Mouse (Mus musculus): ENCODE measurements around the gene Stox1.
"Not testable (repeated sequence)": the region's sequence is repeated elsewhere in the genome, so short reads cannot be mapped to it uniquely, and the experiment has no call there.

Gene Stox1

DNA sequence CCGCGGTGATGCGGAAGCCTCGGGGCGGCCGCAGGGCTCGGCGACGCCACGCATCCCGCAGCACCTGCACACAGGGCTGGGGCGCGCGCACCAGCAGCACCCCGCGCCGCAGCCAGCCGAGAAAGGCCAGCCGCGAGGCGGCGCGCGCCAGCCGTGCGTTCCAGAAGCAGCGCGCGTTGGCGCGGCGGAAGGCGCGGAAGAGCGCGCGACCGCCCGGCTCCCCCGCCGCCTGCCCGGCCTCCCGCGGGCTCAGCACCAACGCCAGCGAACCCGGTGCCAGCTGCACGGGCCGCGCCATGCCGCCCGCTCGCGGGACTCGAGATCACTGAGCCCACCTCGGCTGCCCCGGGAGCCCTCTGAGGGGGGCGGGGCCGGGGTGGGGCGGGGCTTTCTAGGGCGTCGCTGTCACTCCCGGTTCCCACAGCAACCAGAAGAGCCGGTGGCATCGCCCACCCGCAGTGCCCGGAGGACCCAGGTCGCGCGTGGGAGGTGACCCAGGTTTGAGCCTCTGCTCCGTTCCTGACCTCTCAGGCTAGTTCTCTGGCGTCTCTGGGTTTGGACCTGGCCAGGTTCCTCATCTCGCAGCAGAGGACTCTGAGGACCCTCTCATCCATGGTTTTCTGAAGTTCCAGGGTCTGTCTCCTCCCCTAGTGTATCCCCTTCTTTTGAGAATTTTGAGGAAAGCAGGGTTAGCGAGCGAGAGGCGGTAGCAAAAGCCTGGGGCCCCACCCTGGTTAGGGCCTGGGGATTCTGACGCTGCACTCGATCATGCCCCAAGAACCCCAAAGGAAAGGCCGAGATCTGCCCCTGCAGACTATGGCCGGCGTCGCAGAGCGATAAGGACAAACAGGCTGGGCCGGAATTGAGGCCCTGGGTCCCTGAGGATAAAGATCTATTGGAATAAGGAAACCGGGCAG is at the start of gene Stox1:
Stox1 (minus strand) TSS at position 358 of the 917 bp plus-strand sequence.
- DNase-seq (ENCODE audit: low spot score): peak; percentile 10

DNA sequence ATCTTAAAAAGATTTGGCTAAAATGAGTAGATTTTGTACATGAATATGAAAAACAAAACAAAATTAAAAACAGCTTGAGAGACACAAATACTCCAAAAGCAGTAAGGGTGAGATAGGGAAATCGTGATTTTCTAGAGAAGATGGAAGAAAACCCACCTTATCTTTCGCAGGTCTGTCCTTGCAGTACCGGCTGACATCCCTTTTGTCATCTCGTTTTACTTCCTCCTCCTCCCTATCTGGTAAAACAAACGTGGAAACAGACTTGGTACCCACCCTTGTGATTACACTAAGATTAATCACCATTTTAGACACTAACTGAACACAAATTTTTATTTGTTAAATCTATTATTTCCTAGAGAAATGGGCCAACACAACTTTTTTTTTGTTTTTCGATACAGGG is 24.9 kb upstream of the Stox1 start:
- no peak for DNase-seq (ENCODE audit: low spot score)

DNA sequence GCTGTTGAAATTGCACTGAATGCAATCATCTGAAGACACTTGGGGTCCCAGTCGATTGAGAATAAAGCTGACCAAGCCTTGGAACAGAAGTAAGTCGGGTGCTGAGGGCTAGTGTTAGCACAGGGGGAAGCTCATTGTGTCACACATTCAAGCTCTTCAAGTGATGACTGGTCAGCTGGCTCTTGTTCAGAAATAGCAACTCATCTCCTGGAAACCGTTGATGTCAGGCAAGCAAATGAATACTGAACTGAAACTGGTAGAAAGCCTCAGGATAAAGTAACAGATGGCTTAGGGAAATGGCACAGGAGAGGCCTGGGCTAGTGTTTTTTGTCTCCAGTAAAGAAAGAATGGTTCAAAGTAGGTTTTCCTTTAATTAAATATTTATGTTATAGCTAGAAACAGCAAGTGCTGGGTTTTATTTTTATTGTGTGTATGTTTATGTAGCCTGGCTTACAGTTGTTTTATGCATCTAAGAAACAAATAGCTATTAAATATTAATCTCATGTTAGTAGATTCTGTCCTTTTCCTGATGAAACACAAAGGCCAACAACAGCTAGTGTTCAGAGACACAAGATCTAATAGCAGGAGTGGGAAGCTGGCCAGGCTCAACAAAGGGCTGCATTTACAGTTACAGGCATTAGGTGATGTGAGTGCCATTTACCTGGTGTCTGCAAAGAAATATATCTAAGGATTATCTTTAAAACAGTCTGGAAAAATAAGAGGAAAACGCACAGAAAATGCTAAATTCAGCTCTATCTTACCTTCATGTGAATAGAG is 14.2 kb upstream of the Stox1 start:
- DNase-seq (ENCODE audit: low spot score): peak; percentile 41

DNA sequence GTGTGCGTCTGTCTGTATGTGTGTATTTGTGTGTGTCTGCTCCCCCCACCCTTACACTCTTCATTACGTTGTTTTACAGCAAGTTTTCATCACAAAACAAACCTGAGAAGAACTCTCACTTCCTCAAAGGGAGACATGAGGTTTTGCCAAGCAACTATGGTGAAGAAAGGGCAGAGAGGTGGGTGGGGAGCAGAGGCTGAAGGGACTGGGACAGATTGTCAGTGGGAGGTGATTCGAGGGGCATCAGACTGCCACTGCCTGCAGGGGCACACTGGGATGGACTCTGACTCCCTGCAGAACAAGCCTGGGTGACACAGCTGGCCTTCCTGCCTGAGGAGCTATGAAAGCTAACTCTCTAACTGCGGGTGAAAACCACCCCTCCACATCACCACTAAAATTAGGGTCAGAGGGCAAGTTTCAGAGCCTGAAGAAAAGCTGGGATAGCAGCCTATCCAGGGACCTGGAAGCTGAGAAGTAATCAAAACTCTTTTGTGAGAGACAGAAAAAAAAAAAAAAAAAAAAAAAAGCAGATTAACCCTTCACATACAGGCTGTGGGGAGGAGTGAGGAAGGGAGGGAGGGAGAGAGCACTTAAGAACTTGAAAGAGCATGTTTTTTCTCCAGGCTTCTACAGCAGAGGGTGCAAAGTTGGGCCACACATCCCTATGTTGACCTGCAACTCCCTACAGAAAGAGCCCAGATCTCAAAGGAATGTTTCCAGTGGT is 11.2 kb upstream of the Stox1 start:
- DNase-seq (ENCODE audit: low spot score): no peak

DNA sequence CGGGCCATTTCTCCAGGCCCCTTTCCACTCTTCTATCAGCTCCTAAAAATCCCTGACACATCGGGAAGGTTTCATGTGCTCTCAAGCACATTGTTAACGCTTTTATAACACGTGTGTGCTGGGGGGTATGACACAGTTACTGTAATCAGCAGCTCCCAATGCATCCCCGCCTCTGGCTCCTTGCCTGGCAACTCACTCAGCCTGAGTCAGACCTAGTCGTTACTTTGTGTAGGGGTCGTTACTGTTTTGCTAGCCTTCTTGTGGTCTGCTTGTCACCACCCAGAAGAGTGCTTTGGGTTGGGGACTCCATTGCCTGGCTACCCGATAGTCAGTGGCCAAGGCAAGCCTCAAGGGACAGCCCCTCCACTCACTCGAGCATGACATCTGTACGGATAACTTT is 4.9 kb upstream of the Stox1 start:
- no peak for DNase-seq (ENCODE audit: low spot score)

DNA sequence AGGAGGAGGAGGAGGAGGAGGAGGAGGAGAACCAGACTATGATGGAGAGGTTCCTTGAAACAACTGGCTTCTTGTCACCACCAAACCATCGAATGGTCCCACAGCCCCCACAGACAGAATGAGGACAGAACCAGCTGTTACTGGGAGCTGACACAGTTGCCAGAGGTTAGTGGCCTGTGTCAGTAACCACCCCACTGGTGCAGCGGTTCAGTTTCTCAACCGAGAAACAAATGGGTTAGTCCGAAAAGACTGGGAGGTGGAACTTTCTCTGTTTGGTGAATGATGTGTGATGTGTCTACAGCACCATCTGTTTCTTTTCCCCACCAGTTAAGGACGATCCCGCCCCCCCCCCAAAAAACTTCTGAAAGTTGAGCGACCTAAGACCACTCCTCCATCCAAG is 992 bp downstream of the Stox1 start:
- no peak for DNase-seq (ENCODE audit: low spot score)

DNA sequence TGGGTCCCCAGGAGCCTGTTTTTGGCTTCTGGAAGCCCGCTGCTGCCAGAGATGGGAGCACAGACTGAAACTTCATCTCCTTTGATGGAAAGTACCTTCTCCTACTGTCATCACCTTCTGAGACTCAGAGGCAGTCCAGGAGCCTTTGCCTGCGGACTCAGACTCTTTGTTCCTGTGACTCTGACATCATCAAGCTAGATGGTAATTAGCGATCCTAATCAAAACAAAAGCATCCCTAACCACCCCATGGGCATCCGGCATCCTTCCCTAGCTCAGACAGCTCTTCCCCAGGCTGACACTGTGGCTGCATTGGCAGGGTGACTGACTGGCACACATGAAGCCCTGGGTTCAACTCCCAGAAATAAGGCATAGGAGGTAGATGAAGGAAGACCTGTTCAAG is 3.2 kb downstream of the Stox1 start:
- DNase-seq (ENCODE audit: low spot score): no peak

DNA sequence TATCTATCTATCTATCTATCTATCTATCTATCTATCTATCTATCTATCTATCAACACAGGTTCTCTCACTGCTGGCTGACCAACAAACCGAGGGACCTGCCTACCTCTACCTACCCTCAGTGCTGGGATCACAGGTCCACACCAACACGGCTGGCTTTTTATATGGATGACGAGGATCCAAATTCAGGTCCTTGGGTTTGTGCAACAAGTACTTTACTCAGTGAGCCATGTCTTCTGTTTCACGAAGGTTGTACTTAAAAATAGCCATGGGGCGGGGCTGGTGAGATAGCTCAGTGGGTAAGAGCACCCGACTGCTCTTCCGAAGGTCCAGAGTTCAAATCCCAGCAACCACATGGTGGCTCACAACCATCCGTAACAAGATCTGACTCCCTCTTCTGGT is 5.4 kb downstream of the Stox1 start:
- not testable (repeated sequence) for DNase-seq (ENCODE audit: low spot score)

DNA sequence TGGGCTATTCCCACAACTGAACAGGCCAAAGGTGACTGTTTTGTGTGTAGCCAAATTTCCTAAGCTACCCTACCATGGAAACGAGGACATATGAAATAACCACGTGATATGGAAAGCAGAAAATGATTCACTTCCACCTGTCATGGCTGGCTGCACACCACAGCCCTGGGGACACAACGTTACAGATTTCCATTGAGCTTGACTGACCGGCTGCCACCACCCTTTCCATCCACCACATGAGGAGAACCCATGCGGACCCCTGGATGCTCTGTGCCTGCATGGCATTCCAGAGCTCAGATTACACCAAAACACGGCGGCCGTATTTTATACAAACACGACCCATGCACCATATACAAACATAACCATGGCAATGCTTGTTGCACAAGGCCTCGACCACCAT is 12.5 kb downstream of the Stox1 start:
- DNase-seq (ENCODE audit: low spot score): no peak

DNA sequence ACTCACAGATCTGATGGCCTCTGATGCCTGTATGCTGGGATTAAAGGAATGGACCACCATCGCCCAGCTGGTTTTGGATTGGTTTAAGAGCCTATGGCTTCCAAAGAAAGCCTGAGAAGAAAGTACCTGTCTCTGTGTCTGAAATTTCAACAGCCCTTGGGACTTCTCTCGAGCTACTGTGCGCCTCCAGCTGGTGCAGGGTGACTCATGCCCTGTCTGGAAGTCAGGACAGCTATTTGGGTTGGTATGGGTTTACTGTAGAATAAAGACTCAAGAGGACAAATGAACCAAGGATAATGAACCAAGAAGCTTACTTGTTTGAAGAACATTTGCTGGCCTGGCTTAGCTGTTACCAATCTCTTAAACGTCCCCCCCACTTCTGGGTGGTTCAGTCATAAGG is 22.3 kb downstream of the Stox1 start:
- DNase-seq (ENCODE audit: low spot score): no peak

DNA sequence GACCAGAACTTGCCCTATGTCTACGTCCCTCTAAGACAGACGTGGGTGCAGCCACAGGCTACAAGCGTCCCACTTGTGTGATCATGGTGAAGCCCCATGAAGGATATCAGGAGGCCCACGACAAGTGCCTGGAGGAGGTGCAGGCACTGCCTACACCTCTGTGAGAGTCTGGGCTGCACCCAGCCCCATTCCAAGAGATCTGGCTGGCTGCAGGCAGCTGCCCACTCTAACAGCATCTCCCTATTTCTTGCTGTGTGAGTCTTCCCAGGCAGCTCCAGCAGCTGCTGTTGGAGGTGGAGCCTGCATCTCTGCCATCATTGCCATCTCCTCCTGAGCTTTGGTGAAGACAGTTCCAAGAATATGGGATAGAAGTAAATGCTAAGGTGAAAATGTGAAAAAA is 23.5 kb downstream of the Stox1 start:
- no peak for DNase-seq (ENCODE audit: low spot score)

DNA sequence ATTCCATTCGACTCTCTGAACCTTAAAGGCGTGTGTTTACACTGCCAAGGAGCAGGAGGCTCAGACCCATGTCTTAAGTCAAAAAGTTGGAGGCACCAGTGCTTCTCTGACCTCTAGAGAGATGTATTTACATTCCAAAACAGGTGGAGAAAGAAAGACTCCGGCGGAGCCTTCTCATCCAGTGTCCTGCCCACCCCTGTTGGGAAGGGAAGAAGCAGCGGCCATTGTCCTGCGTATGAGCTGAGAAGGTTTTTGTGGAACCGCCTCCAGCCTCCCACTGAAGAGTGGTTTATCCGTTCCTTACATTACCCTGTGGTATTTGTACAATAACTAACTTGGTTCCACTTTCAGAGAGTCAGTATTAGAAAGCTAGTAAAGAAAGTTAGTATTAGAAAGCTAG is 33.2 kb downstream of the Stox1 start:
- DNase-seq (ENCODE audit: low spot score): no peak

DNA sequence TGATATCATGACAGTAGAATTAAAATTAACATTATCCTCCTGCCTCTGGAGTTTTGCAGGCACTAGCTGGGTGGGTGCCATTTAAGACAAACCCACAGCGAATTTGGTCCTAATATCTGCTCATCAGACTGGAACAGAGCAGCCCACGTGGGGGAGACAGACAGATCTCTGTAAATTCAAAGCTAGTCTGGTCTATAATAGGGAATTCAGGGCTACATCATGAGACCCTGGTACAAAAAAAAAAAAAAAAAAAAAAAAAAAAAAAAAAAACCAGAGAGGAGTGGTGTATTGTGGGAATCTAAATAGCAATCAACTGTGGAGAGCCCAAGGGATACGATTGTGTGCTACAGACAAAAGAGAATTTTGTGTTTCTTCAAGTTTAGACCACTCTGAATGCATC is 33.7 kb downstream of the Stox1 start:
- no peak for DNase-seq (ENCODE audit: low spot score)

DNA sequence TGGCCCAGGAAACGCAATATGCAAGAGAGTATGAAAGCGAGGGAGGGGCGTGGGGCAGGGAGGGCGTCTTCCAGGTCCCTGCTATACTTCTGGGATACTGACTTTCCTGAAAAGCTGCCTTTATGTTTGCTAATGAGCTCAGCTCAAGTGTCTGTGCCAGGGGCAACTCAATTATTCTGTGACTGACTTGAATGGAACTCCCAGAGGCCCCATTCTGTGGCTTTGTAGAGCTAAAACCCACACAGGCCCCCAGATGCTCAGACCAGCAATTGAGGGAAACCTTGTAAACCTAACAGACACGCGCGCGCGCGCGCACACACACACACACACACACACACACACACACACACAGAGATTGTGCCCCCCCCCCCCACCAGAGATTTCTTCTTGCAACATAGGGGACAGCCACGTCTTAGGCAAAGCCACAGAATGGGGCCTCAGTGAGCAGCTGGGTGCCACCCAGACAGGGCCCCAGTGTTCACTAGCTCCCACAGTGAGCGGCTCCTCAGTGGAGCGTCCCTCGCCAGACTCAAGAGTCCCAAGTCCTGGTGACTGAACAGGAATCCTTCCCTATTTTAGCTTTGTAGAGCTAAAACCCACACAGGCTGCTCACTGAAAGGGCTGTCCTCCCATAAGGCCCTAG is 38.8 kb downstream of the Stox1 start:
- no peak for DNase-seq (ENCODE audit: low spot score)

DNA sequence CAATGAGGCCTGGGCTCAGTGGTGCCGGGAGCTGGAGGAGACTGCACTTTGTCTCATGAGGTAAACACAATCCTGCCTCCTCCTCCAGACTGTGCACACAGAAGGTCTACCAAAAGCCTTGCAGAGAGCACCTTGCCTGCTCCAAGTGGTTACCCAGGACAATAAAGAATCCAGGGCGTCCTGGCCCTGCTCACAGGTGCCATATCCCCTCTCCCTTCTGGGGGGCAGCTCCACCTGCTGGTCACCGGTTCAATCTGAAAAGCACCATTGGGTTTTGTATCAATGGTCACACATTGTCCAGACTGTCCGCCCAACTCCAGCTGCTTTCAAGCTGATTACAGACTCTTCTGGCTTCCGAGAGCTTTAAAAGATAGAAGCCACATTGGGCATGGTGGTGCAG is 42.9 kb downstream of the Stox1 start:
- no peak for DNase-seq (ENCODE audit: low spot score)

DNA sequence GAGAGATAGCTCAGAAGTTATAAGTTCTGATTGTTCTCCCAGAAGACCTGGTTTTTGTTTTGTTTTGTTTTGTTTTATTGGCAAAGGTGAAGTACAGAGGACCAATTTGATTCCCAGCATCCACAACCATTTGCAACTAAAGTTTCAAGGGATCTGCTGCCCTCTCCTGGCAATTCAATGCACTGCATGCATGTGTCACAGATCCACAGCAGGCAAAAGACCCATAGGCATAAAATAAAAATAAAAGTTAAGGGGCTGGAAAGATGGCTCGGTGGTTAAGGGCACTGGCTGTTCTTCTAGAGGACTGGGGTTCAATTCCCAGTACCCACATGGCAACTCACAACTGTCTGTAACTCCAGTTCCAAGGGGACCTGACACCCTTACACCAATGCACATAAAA is 46.1 kb downstream of the Stox1 start:
- DNase-seq (ENCODE audit: low spot score): no peak

DNA sequence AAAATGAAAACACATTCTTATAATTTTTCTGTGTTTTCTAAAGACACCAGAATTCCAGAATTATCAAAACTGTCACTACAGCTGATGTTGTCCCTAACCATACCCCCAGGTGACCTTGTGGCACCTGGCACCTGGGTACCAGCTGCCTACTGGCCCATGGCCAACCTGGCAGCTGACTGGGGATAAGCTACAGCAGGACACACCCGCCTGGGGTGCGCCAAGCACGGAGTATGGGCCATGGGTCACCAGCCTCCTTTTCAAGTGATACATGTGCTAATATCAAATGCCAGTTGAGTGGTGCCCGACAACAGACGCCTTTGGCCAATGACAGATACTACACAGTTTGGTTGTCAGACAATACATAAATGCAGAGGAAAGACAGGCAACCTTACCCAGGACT is 48.6 kb downstream of the Stox1 start:
- DNase-seq (ENCODE audit: low spot score): no peak

DNA sequence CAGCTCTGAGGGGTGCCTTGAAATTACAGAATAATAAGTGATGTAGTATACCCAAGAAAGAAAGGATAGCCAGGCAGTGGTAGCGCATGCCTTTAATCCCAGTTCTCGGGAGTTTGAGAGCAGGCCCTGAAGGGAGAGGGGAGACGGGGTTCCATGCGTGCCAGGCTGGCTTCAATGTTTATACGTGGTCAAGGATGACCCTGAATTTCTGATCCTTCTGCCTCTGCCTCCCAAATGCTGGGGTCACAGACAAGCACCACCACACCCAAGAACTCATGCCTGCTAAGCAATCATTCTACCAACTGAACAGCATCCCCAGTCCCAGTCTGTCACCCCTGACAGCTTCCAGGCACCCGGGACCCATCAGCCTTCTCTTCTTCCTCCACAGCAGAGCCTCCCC is 49.7 kb downstream of the Stox1 start:
- no peak for DNase-seq (ENCODE audit: low spot score)

DNA sequence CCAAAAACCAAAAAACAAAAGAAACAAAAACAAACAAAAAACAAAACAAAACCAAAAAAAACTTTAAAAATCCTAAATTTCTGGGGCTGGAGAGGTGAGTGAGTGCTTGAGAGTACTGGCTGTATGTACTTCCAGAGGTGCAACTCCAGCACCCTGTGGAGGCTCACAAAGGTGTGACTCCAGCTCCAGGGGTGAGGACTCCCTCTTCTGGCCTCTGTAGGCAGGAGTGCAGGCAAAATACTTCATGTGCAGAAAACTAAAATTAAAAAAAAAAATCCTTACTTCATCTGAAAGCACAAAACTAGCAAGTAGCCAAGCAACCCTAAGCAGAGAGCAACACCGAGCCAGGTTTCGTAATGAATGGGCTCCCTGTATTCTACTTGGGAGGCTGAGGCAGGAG is 53.6 kb downstream of the Stox1 start:
- no peak for DNase-seq (ENCODE audit: low spot score)

DNA sequence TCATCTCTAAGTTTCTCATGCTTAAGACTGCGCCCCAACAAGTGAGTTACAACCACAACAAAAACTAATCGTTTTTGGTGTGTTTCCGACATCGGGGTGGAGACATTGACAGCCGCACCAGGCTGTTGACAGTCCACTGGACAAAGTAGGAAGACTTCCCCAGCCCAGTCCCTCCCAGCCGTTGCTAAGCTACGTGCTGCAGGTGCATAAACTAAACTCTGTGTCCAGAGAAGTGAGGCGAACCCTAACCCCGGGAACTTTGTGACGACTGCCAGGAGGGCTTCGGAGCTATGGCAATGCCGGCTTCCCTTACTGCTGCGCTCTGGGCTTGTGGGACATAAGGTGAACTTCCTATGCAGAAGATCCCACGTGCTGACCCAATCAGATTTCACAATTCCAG is 56.7 kb downstream of the Stox1 start:
- no peak for DNase-seq (ENCODE audit: low spot score)

DNA sequence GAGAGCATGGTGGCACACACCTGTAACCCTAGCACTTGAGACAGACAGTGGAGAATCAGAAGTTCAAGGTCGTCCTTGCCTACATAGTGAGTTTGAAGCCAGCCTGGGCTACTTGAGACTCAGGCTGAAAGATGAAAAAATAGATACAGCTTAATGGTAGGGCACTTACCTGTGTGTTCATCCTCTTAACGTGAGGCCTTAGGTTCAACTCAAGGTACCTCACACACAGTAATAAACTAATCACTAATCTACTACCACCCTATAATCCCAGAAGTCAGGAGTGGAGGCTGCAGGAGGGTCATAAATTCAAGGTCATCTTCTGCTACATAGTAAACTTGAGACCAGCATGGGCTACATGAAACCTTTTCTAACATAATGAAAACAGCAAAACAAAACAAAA is 57.5 kb downstream of the Stox1 start:
- no peak for DNase-seq (ENCODE audit: low spot score)

DNA sequence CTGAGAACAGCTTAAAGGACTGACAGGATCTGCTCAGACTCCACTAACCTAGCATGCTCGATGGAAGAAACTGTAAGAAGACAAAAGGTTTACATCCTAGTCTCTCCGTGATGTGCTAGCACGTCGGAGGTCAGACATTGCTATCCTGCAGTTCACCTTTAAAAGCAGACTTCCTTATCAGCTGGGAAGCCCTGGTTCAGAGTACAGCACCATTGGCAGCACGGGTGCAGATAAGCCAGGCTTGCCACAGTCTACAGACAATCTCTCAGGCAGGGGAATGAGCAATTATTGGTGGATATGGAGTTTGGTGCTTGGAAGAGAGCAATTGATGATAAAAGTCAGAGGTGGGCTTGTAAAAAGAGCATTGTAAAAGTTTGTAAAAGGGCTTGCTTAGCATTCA is 57.9 kb downstream of the Stox1 start:
- DNase-seq (ENCODE audit: low spot score): no peak

Data from layer of hippocampus, adult 9-10 months (tissue).